Mouse (Mus musculus) olfactory bulb, adult 2 months (tissue): Measurements from ENCODE around the gene Cbx3.

ENCODE experiments used
- CTCF ChIP-seq: fragments of 200-500 bp; IDR thresholded peaks from 2 replicates; pipeline ENCODE4 v1.5.1; 2012; ENCODE audit warnings: low read depth, mild to moderate bottlenecking, low read length, moderate library complexity; ENCODE audit not compliant: insufficient read depth
- POLR2A ChIP-seq: fragments of 200-500 bp; IDR thresholded peaks from 2 replicates; pipeline ENCODE4 v1.6.1; 2012; ENCODE audit warnings: mild to moderate bottlenecking, low read depth, low read length, moderate library complexity; ENCODE audit not compliant: insufficient read depth

- TF ChIP-seq CTCF = no peak
- TF ChIP-seq POLR2A = no peak
These were observed 40.8 kb downstream of the Cbx3 start for GRCm38 (mm10) chr6:51510946-51511345.
